Mouse (Mus musculus) myocyte (in vitro differentiated cells): ENCODE results near the gene Ppp1r37.

ENCODE experiments used
- E2F4 ChIP-seq: IDR thresholded peaks from one replicate; pipeline ENCODE4 v1.6.1; 2011; ENCODE audit warnings: mild to moderate bottlenecking, control low read depth, moderate library complexity; ENCODE audit not compliant: insufficient read depth
- MAX ChIP-seq: IDR thresholded peaks from one replicate; pipeline ENCODE4 v1.6.1; 2011; ENCODE audit warnings: low read depth, mild to moderate bottlenecking, control low read depth
- POLR2A ChIP-seq: IDR thresholded peaks from one replicate; pipeline ENCODE4 v1.6.1; 2011; ENCODE audit warnings: low read depth, mild to moderate bottlenecking, control low read depth, moderate library complexity; ENCODE audit not compliant: insufficient read length
- TCF12 ChIP-seq: IDR thresholded peaks from one replicate; pipeline ENCODE4 v1.6.1; 2011; ENCODE audit warnings: mild to moderate bottlenecking, control low read depth; ENCODE audit not compliant: poor library complexity, insufficient read depth, severe bottlenecking

DNA sequence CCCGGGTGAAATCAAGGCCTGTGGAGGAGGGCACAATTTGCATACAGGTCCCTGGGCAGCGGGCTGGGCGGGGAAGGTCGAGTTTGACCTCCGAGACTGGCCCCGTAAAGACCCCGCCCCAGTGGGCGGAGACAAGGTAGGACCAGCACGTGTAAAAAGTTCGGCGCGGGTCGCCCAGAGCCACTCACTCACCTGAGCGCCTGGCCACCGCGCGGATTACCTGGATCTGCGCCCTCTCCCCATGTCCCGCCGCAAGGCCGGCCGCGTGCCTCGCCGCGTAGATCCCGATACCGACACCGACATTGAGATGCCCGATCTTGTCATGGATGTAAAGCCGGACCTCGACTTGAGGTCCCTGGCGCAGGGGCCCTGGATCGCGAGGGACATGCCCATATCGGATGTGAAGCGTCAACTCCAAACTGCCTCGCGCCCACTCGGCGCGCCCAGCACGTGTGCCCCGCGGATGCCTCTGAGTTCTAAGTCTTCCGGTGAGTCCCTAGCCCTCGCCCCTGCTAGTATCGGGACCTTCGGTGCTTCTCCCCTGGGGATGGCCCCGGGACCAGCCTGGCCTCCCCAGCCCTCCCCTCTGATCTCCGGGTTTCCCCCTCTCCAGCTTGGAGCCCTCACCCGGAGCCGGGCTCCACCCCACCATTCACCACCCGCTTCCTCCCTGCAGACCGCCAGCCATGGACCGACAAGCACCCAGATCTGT is 14.4 kb upstream of the Ppp1r37 start, which contains the start of the genes Zfp296 and Gemin7:
- TF ChIP-seq POLR2A (no peak), MAX (no peak), E2F4 (no peak), TCF12 (no peak)
